Mouse (Mus musculus): ENCODE data around the gene Dido1. TPM values are rescaled to one million over a fixed set of nuclear protein-coding genes. Genes with fewer than 3 reads are reported as not detected.

Dido1 gene
- total RNA-seq, 2 experiments from 2014 or later, result 39.0 to 39.7 TPM

DNA sequence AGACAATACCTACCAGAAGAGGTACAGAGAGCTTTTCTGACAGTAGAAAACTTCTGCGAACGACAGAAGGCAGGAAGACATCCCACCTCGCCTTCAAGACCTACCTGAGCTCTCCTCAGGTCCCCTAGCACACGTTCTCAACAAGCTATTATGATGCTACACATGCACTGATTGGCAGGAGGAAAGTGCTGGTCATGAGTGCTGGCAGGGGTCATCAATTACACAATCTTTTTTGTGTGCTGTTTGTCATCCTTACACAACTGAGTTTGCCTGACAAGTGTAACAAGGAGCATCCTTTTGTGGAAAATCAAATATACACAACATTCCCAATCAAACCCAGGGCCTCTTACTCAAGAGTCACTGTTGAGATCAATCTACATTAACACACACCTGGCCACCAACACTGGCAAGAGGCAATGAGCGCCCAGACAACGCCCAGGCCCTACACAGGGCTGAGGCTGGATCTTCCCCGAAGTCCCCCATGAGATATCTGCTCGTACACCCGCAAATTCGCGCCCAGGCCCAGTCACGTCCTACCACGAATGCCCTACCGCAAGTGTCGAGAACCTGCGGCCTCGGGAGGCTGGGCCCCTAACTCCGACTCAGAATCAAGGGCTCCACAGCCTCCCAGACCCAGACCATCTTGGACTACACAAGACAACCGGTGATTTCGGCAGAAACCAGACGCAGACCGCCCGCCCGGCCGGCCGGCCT lies 8.6 kb downstream of the Dido1 start:
- intact Hi-C loops (cut with DNase I), result no loop called here
- no peak for DNase-seq

- DNase-seq, result no peak
- intact Hi-C loops (cut with DNase I), result no loop called here
Observed at GRCm38 (mm10) chr2:180700457-180700856, 9.3 kb downstream of the Dido1 start.

GRCm38 (mm10) chr2:180695176-180695575 lies 14.6 kb downstream of the Dido1 start:
- no peak for DNase-seq
- intact Hi-C loops (cut with DNase I), result no loop called here

DNA sequence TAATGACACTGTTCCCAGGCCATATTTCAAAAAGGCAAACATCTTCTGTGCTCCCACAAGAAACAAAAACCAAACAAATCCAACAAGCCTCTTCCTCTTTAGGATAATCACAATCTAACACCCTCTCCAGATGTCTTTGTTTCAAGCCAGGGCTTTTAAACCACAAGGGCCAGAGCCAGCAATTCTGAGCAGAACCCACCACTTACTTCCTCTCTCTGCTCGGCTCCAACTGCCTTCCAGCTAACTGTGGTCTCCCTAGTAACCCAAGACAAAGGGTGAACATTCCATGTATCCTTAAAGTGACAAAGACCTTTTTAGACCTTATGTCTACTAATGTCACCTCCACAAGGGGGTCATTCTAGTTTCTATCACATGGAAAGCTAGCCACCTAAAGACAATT lies 17.2 kb downstream of the Dido1 start:
- intact Hi-C loops (cut with DNase I), result no loop called here
- peak; percentile 47 to 52 for DNase-seq

DNA sequence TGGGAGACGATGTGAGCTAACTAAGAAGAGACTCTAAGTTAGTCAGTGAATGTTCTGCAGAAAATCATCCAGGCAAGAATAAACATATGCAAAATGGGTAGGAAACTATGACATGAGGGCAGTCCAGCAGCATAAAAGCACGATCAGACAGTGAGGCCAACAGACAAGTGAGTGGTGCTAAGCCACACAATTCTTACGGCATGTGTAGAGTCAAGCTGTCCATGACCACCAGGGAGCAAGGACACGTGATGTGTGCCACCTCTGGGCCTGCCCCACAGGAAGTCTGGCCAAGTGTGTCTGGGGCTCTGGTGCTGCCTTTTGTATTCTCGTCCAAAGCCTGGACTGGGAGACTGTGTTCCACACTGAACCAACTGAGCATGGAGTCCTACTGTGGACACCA lies 20.0 kb downstream of the Dido1 start:
- no peak for DNase-seq
- intact Hi-C loops (cut with DNase I), result no loop called here

- no peak for DNase-seq
- intact Hi-C loops (cut with DNase I), result loop anchor here (5.0 kb wide), 1 partner anchor 38 kb away; no protein-coding TSS in a partner anchor
Observed at GRCm38 (mm10) chr2:180684031-180684430, 25.8 kb downstream of the Dido1 start.

- no peak for DNase-seq
- intact Hi-C loops (cut with DNase I), result loop anchor here (5.0 kb wide), 1 partner anchor 39 kb away; no protein-coding TSS in a partner anchor
Observed at GRCm38 (mm10) chr2:180683524-180683923, 26.3 kb downstream of the Dido1 start.

DNA sequence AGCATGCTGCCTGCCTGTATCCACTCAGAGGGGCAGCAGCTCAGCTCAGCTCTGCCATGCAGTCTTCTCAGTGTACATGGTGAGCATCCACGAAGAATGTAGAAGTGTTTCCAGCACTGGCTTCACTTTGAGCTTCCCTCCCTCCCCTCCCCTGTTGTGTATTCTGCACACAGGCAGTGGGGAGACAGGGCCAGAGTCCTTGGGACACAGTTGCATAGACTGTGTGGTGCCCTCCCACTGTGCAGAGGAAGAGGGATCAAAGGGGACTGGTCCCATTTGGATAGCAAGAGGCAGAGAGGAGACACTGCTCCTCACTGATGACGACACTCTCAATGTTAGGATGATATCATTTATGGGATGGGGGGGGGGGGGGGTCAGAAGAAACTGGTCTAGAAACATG lies 28.6 kb downstream of the Dido1 start:
- DNase-seq, result no peak
- intact Hi-C loops (cut with DNase I), result loop anchor here (5.0 kb wide), 1 partner anchor 41 kb away; no protein-coding TSS in a partner anchor

DNA sequence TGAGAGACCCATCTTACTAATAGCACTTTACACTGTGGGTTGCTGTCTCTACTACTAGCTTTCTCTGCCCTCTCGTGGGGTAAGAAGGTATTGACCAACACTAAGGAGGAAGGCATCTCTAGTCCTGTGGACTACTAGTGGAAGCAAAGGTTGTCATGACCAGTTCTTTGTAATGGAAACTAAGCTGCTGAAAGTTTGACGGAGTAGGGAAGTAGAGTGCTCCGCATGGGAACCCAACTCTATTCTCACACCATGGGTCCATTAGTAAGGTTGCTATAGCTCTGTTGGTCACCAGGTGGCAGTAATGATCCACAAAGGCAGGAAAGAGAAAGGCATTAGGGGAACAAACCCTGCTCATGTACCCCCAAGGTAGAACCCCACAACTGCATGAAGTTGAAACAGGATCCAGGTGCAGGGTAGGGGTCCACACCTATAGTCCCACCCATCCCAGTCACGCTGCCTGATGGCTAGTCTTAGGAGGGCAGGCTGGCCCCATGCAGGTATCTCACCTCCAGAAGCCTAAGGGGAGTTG lies 31.1 kb downstream of the Dido1 start:
- DNase-seq, result peak; percentile 65 to 80
- intact Hi-C loops (cut with DNase I), result loop anchor here (2.0 to 10.0 kb wide), 4 partner anchors 32 to 236 kb away; partner anchors contain the start of genes Gid8 and Ogfr

DNA sequence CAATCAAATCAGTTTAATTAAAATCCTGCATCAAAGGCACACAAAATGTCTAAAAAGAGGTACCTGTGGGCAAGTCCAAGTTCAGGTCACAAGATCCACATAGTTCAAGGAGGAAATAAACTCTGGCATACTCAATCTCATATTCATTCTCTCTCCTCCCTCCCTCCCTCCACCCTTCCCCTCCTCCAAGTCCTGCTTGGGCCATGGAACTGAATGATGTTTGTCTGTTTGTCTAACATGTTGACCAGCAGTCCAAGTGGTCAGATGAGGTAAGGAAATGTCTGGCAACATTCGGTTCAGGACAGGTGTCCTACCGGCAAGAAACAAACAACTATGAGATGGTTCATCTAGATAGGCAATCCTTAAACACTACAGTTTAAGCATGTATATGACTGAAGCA lies 33.1 kb downstream of the Dido1 start:
- no peak for DNase-seq
- intact Hi-C loops (cut with DNase I), result loop anchor here (5.0 to 10.0 kb wide), 2 partner anchors 89 to 238 kb away; partner anchors contain the start of gene Ogfr

DNA sequence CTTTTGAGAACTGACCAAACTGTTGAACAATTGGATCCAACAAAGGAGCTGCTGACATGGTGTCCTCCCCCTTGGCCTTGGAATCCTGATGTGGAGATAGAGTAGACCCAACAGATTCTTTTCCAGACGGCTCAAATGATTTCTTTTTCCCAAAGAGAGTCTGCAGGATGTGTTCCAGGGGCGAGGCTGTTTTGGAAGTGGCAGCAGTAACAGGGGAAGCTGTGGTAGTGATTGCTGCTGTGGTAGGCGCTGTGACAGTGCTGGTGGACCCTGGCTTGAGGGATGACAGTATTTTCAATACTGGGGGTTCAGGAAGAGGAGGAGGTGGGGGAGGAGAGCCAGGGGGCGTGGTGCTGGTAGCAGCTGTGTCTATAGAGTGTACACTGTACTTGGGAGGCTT lies 47.8 kb downstream of the Dido1 start:
- no peak for DNase-seq
- intact Hi-C loops (cut with DNase I), result no loop called here

- no peak for DNase-seq
- intact Hi-C loops (cut with DNase I), result no loop called here
Observed at GRCm38 (mm10) chr2:180660521-180660920, 49.3 kb downstream of the Dido1 start.

DNA sequence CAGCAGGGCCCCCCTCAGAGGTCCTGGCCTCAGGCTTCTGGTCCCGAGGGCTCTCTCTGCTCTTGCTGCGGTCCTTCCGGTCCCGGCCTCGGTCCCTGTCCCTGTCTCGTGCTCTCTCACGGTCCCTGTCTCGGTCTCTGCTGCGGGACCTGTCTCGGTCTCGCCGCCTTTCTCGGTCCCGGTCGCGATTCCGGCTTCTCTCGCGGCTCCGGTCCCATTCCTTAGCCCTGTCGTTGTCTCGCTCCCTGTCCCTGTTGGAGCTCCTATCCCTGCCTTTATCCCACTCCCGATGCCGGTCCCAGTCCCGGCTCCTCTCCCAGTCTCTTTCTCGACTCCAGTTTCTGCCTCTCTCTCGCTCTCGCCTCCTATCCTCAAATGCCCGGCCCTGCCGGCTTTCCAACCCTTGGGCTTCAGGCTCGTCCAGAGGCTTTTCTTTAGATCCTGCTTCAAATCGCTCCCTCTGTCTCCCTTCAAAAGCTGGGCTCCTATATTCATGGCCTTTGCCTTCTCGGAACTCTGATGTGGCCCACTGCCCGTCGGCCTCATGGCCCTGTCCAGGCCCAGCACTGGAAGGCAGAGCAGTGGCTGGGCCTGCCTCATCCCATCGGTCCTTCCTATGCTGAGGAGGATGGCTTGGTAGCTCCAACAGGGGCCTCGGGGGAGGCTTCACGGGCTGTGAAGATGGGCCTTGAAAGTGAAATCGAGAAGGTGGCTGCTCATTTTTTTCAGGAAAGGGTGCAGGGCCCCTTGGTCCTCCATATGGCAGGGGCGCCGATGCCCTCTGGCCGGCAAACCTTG lies 50.2 kb downstream of the Dido1 start:
- intact Hi-C loops (cut with DNase I), result no loop called here
- peak in 1 of 2 experiments; percentile 15 for DNase-seq

- intact Hi-C loops (cut with DNase I), result no loop called here
- DNase-seq, result no peak
Observed at GRCm38 (mm10) chr2:180658381-180658780, 51.4 kb downstream of the Dido1 start.

- intact Hi-C loops (cut with DNase I), result loop anchor here (2.0 kb wide), 1 partner anchor 87 kb away; no protein-coding TSS in a partner anchor
Observed at GRCm38 (mm10) chr2:180657394-180658013, 52.3 kb downstream of the Dido1 start.

DNA sequence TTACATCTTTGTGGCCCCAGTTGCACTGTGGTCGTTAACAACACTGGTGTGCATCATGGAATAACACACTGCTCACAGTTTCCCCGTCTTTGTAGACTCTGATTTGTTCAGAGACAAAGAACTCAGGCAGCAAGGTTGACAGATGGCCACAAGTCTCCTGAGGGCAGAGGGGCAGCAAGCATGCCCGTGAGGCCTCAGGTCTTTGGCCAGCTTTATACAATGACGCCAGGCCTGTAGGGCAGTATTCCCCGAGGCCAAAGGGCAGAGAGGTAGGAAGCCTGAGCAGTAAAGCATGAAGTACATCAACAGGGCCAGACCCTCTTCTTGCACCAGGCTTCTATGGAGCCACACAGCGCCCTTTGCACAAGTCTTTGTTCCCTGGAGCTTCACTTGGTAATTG lies 54.6 kb downstream of the Dido1 start:
- no peak for DNase-seq
- intact Hi-C loops (cut with DNase I), result no loop called here

More at GRCm38 (mm10) chr2:180657394-180658013, 52.3 kb downstream of the Dido1 start:
- DNase-seq, result peak; percentile 71 to 82

- no peak for DNase-seq
- intact Hi-C loops (cut with DNase I), result no loop called here
Observed at GRCm38 (mm10) chr2:180654666-180655065, 55.1 kb downstream of the Dido1 start.

DNA sequence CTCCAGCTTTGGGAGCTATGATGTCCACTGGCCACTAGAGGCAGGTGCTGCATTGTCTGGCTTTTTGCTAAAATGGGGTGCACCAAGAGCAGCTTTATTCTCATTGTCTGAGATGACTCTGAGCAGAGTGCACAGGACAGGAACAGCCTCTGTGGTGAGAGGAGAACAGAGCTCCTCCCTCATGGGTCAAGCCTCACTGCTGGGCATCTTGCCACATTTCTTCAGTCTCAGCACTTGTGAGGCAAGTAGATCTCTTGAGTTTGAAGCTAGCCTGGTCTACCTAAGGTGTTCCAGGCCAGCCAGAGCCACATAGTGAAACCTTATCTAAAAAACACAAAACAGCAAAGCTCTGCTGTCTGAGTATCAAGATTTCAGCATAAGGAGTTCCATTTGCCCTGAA lies 63.0 kb downstream of the Dido1 start:
- no peak for DNase-seq
- intact Hi-C loops (cut with DNase I), result no loop called here

- intact Hi-C loops (cut with DNase I), result no loop called here
- no peak for DNase-seq
Observed at GRCm38 (mm10) chr2:180643626-180644025, 66.2 kb downstream of the Dido1 start.

DNA sequence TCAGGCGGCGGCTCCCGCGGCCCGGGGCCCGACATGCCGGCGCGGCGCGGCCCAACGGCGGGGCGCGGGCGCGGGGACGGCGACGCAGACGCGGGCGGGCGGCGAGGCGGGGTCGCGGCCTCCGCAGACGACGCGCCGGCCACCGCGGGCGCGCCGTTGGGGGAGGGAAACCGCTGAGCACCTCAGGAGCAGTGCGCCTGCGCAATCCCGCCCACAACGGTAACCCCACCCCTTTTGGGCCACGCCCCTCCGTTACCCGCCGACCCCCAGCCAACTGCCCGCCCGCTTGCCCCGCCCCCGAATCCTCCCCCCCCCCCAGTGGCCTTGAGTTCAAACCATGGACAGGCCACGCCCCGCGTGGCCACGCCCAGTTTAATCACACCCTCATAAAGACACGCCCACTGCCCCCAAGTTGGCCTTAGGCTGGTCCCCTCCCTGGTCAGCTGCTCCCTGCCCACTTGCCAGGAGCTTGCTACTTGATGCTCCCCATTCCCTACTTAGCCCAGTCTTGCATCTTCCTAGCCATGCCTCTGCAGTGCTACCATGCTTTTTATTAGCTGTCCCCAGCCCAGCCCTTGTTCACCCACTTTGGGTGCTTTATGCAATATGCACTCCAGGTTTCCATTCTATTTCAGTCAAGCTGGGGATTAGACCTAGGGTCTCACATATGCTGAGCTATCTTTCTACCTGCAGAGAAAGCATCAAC lies 67.1 kb downstream of the Dido1 start, which contains the start of gene Tcfl5:
TSS of gene Tcfl5 (minus strand) at position 154 of the 706 bp plus-strand sequence.
- intact Hi-C loops (cut with DNase I), result no loop called here
- DNase-seq, result no peak
